Mouse (Mus musculus) layer of hippocampus, postnatal 10 days (tissue): ENCODE data around the gene Atp8a2. TPM values are rescaled to one million over a fixed set of nuclear protein-coding genes. Genes with fewer than 3 reads are reported as not detected.
A peak's percentile ranks its signal among the peaks of the same experiment; 100 is the strongest.

Experiments used
- DNase-seq, 2 experiments: peaks; one replicate each; pipeline ENCODE4 v3.0.0; 2021; ENCODE audit warnings: low spot score in 2 of 2
- microRNA-seq, 2 experiments: library from miRNA; unstranded; fragments of <30 nt; microRNA quantifications; one replicate each; pipeline ENCODE4 v1.2.0; 2021
- total RNA-seq, 2 experiments: library from RNA; stranded (reverse); gene quantifications; 2 replicates each; pipeline ENCODE4 v1.2.3; 2021

The Atp8a2 gene
- total RNA-seq, 2 experiments from 2014 or later, result 61.5 to 72.0 TPM

- DNase-seq, result peak; percentile 81
Measured at GRCm38 (mm10) chr14:59612920-59613625, 583.9 kb downstream of the Atp8a2 start.

DNA sequence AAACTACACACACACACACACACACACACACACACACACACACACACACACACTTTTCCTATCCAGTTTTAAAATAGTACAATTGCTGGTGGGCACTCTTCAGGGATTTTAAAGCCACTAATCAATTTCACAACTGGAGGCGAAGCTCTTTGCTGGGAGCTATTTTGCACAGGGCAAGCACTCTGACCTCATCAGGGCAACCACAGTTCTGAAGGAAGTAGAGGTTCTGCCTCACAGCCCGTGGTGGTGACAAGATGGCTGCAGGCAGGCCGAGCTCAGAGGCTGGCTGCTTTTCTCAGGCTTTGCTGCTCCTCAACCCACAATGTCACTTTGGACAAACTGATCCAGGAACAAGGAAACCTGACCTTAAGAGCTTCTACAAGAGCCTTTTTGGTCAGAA, 590.0 kb downstream of the Atp8a2 start:
- no peak for DNase-seq

DNA sequence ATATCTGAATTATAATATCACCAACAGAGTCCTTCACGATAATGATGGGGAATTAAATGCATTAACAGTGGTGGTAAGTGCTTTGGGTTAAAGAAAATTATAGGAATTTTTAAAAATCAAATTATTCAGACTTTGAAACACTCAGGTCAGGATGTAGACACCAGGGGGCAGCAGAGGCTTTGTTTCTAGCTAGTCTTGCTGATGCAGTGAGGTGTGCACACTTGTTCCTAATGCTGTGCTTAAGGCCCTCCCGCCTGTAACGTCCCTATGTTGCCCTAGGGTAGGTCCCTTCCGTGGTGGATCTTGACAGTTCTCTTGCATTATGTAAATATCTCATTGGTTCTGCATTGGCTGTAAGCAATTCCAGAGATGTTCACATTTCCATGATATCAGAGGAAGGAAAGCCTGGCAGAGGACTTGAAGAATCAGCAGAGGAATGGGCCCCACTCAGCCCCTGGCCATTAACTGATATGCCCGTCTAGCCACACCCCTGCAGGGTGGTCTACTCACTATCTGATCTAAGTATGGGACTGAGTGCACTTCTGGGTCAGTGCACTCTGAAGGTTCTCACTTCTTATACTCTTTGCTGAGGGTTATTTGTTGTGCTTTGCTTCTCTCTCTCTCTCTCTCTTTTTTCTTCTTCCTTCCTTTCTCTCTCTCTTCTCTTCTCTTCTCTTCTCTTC, 591.2 kb downstream of the Atp8a2 start:
- peak; percentile 76 to 78 for DNase-seq

DNA sequence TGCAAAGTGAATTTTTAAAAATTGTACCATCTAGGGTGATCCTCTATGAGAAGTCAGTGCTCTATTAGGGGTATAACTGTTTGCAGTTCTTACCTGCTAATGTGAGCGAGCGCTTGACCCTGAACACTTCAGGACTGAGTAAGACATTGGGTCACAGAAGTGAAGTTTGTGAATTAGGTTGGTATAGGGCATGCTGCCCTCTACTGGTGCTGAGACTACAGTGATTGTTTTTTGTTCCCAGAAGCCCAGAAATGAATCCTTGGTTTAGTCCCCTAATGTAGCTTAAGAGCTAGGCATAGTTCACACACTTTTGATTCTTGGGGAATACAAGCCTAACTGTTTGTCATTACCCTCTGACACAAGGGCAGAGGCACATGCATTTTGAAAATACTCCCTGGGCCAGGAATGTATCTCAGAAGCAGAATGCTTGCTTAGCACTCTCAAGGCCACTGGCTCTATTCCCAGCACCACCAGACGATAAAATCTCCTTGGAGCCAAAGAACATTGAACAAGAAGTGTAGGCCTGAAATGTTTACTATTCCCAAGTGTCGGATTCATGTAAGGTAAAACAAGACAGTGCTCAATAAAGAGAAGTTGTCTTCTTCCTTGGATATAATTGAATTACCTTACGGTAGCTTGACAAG, 592.9 kb downstream of the Atp8a2 start:
- peak in 1 of 2 experiments; percentile 46 for DNase-seq

- DNase-seq, result no peak
Measured at GRCm38 (mm10) chr14:59598260-59598627, 598.7 kb downstream of the Atp8a2 start.

GRCm38 (mm10) chr14:59597398-59598259, 599.4 kb downstream of the Atp8a2 start, which contains the start of gene Cdadc1:
Gene Cdadc1, minus strand, starts transcription at chr14:59597959.
- peak; percentile 99 for DNase-seq

DNA sequence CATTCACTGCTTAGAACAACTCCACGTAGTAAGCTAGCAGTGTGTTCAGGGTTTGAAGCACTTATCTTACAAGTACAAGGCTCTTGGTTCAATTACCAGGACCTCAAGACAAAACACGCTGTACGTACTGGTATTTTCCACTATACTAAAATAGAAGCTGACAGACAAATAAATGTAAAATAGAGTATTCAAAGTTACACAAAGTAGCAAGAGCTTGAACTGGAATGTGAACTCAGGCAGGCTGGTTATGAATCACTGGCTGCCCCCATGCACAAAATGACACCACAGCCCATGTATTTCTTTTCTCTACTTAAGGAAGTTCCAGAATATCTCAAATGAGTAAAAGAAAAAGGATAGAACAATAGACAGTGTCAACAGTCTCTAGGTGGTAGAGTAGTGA, 602.0 kb downstream of the Atp8a2 start:
- no peak for DNase-seq

DNA sequence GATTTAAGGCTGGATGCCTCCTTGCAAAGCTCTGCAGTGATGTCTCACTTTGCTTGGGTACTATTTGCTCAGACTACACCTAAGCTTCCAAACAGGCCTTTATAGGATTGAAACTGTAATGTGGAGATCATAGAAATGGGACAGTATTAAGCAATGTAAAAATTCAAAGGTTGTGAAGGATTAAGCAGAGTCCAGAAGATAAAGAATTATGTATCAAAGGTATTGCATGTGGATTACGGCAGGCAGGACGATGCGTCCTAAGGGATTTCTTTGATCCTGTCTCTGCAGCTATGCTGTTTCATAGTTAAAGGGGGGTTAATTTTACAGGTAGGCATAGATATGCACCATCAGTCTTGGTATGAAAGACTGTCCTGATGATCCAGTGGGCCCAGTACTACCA, 604.4 kb downstream of the Atp8a2 start:
- DNase-seq, result no peak

DNA sequence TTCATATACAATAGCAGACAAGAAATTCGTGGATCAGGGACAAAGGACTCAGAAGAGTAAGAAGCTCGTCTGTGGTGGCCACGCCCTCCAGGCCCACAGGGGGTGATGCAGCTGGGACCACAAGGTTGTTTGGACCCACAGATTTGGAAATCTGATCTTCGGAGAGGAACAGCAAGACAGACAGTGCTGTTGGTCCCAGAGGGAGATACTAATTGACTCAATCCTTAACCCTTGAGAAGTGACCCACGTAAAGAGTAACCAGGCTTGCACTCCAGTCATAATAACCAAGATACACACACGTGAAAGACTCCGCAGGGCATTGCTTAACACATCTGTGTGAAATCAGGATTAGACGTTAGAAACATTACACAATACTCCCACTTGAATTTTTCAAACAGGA, 605.1 kb downstream of the Atp8a2 start:
- DNase-seq, result no peak

- no peak for DNase-seq
Measured at GRCm38 (mm10) chr14:59590614-59591013, 606.4 kb downstream of the Atp8a2 start.

Small RNAs within 50 kb of the gene (microRNA-seq; reads per million reads assigned to microRNA genes)
- 0 reads per million in 2 experiments for gene Mir719

Other genes starting within 250 kb of the Atp8a2 start
- gene Nupl1, start 54.3 kb upstream of the Atp8a2 start, total RNA-seq, result under 1 TPM; 0.16 TPM
- 100 to 1,000 TPM in 1 of 2 experiments, 10 to 100 TPM in 1; 98.5 to 110 TPM for gene Gm49336, start 54.3 kb upstream of the Atp8a2 start, total RNA-seq
- 10 to 100 TPM; 89.7 to 98.9 TPM for gene Mtmr6, start 68.0 kb upstream of the Atp8a2 start, total RNA-seq
- gene Amer2, start 176.1 kb upstream of the Atp8a2 start, total RNA-seq, result 10 to 100 TPM; 46.1 to 49.9 TPM